Mouse (Mus musculus) E14TG2a.4 (cell line): Measurements from ENCODE around the gene Auts2.
A peak's percentile ranks its signal among the peaks of the same experiment; 100 is the strongest.

ENCODE experiments used
- H3K27me3 ChIP-seq: 2 replicates; pipeline ENCODE4 v1.6.1; 2014; ENCODE audit warnings: low read length, control low read depth; ENCODE audit not compliant: insufficient read depth
- H3K36me3 ChIP-seq: 2 replicates; pipeline ENCODE4 v1.6.1; 2014; ENCODE audit warnings: low read length, control low read depth; ENCODE audit not compliant: insufficient read depth
- H3K4me1 ChIP-seq: replicated peaks from 2 replicates; pipeline ENCODE4 v1.6.1; 2014; ENCODE audit warnings: low read depth, low read length, control low read depth
- H3K4me3 ChIP-seq: replicated peaks from 2 replicates; pipeline ENCODE4 v1.5.1; 2014; ENCODE audit warnings: mild to moderate bottlenecking, low read length
- H3K9me3 ChIP-seq: 2 replicates; pipeline ENCODE4 v1.6.1; 2014; ENCODE audit warnings: low read length, control low read depth
- CTCF ChIP-seq: conservative IDR thresholded peaks from 2 replicates; pipeline ENCODE4 v1.5.1; 2014; ENCODE audit warnings: low read length
- NANOG ChIP-seq: IDR thresholded peaks from 2 replicates; pipeline ENCODE4 v1.6.1; 2014; ENCODE audit warnings: borderline replicate concordance, low read length, mixed read lengths
- POU5F1 ChIP-seq: IDR thresholded peaks from 2 replicates; pipeline ENCODE4 v1.6.1; 2014; ENCODE audit warnings: low read length, borderline replicate concordance

Gene Auts2

GRCm38 (mm10) chr5:131430109-131430508, 1113.0 kb downstream of the Auts2 start:
- Histone ChIP-seq H3K9me3 (no peaks in the 10 kb centered on the region), H3K4me3 (no peak overlapping the region), H3K4me1 (peaks cover 33% of the 10 kb centered on the region), H3K36me3 (no peaks in the 10 kb centered on the region), H3K27me3 (no peaks in the 10 kb centered on the region)
- TF ChIP-seq CTCF (peak; percentile 98), POU5F1 (no peak), NANOG (no peak)

DNA sequence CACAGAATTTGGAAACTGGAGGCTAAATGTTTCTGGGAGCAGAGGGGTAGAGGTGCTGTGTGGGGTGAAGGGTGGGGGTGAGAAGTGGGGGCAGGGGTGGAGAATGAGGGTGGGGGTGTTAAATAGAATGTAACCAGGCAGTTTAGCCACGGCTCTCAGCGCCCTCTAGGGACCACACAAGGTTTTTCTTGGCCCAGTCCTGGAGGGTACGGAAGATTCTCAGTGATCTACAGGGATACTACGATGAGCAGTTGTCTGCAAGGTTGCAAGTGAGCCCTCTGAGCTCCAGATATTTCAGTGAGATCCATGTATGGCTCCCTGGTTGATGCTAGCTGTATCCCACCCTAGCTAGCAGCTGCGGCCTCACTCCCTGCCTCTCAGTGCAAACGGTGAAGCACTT, 1113.6 kb downstream of the Auts2 start:
- TF ChIP-seq NANOG (no peak), CTCF (peak; percentile 40)
- no peaks in the 10 kb centered on the region for H3K36me3 ChIP-seq
- no peaks in the 10 kb centered on the region for H3K9me3 ChIP-seq
- H3K4me3 ChIP-seq: no peak overlapping the region
- no peaks in the 10 kb centered on the region for H3K27me3 ChIP-seq
- H3K4me1 ChIP-seq: peaks cover 33% of the 10 kb centered on the region

- TF ChIP-seq POU5F1 (no peak), CTCF (peak; percentile 81)
- Histone ChIP-seq H3K4me1 (peaks cover 26% of the 10 kb centered on the region), H3K4me3 (0 out of 2 replicates have a peak overlapping the region, but pooled peaks have one; percentile 10), H3K9me3 (no peaks in the 10 kb centered on the region), H3K27me3 (no peaks in the 10 kb centered on the region), H3K36me3 (no peaks in the 10 kb centered on the region)
These were observed 1115.3 kb downstream of the Auts2 start for GRCm38 (mm10) chr5:131427734-131428413.

GRCm38 (mm10) chr5:131422737-131423136, 1120.4 kb downstream of the Auts2 start:
- no peaks in the 10 kb centered on the region for H3K36me3 ChIP-seq
- 0 out of 2 replicates have a peak, but pooled peaks cover 5% of the 10 kb centered on the region for H3K27me3 ChIP-seq
- no peaks in the 10 kb centered on the region for H3K9me3 ChIP-seq
- no peak overlapping the region for H3K4me3 ChIP-seq
- TF ChIP-seq NANOG (no peak), CTCF (peak; percentile 76)
- peaks cover 4% of the 10 kb centered on the region; the same call in 1 of the 2 replicates for H3K4me1 ChIP-seq

GRCm38 (mm10) chr5:131420406-131420805, 1122.7 kb downstream of the Auts2 start:
- 0 out of 2 replicates have a peak, but pooled peaks cover 5% of the 10 kb centered on the region for H3K27me3 ChIP-seq
- TF ChIP-seq POU5F1 (no peak), CTCF (no peak), NANOG (no peak)
- H3K9me3 ChIP-seq: peaks cover 6% of the 10 kb centered on the region
- no peak overlapping the region for H3K4me3 ChIP-seq
- H3K36me3 ChIP-seq: no peaks in the 10 kb centered on the region
- H3K4me1 ChIP-seq: no peaks in the 10 kb centered on the region

GRCm38 (mm10) chr5:131415902-131416545, 1127.1 kb downstream of the Auts2 start:
- TF ChIP-seq POU5F1: no peak
- no peak for TF ChIP-seq NANOG
- no peak for TF ChIP-seq CTCF
- Histone ChIP-seq H3K4me3 (no peak overlapping the region), H3K4me1 (no peaks in the 10 kb centered on the region), H3K27me3 (0 out of 2 replicates have a peak, but pooled peaks cover 5% of the 10 kb centered on the region), H3K9me3 (peaks cover 20% of the 10 kb centered on the region), H3K36me3 (no peaks in the 10 kb centered on the region)

DNA sequence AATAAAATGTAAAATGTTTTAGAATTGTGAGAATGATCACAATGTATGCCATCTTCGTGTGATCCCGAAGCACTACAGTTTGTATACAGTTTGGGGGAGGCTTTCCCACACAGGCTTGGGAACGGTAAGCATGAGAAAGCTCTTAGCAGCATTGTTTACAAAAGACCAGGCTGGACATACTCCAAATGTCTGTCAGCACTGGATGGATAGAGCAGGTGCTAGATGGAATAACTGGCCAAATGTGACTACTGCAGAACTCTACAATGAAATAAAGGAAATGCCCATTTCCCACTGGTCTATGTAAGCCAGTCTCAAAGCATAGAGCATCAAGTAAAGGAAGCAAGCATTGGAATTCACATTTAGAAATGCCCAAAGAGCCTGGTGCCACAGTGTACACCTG, 1144.9 kb downstream of the Auts2 start:
- no peaks in the 10 kb centered on the region for H3K9me3 ChIP-seq
- H3K27me3 ChIP-seq: no peaks in the 10 kb centered on the region
- no peaks in the 10 kb centered on the region for H3K36me3 ChIP-seq
- H3K4me1 ChIP-seq: peaks cover 9% of the 10 kb centered on the region
- no peak overlapping the region for H3K4me3 ChIP-seq
- no peak for TF ChIP-seq CTCF
- no peak for TF ChIP-seq NANOG
- TF ChIP-seq POU5F1: no peak

DNA sequence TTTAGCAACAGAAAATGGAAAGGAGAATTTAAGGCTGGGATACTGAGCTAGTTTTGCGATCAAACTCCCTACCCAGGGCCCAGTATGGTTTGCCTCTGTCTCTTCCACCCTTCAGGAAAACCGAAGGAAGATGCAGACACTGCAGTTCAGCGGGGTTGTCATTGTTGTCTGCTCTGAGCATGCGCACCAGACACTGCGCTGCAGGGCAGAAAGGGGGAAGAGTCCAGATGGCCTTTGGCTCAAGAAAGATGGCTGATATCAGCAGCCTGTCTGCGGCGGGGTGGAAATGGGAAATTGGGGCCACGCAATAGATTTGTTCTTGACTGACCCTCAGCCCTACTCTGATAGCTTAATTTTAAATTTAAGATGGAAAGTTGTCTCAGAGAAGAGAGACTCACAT, 1147.4 kb downstream of the Auts2 start:
- TF ChIP-seq POU5F1 (no peak), NANOG (no peak), CTCF (no peak)
- Histone ChIP-seq H3K4me3 (no peak overlapping the region), H3K9me3 (no peaks in the 10 kb centered on the region), H3K36me3 (no peaks in the 10 kb centered on the region), H3K27me3 (no peaks in the 10 kb centered on the region), H3K4me1 (peaks cover 9% of the 10 kb centered on the region)
